Mouse (Mus musculus): ENCODE data around the gene Gm20388. TPM values are rescaled to one million over a fixed set of nuclear protein-coding genes. Genes with fewer than 3 reads are reported as not detected.
"Not testable (repeated sequence)": the region's sequence is repeated elsewhere in the genome, so short reads cannot be mapped to it uniquely, and the experiment has no call there.

The Gm20388 gene
- total and polyA plus RNA-seq, 2 experiments from 2014 or later, result 51.3 TPM; not detected in 1

- DNase-seq (no peak), ATAC-seq (no peak)
- Histone ChIP-seq H3K4me3 (ENCODE audit: low read depth, low read length) (no peak overlapping the region), H3K4me1 (ENCODE audit: insufficient read depth) (peaks cover 22% of the 10 kb centered on the region), H3K36me3 (ENCODE audit: insufficient read depth) (no peaks in the 10 kb centered on the region; the same call in 1 of the 2 replicates), H3K9ac (no peak overlapping the region), H3K27ac (ENCODE audit: low read depth, low read length) (no peak overlapping the region), H3K4me2 (ENCODE audit: low read depth) (no peak overlapping the region), H3K9me3 (ENCODE audit: low read length) (no peaks in the 10 kb centered on the region), H3K27me3 (ENCODE audit: insufficient read depth, low read length) (no peaks in the 10 kb centered on the region)
- no peak for TF ChIP-seq CTCF (IDR thresholded peaks at IDR 0.05; ENCODE audit: low read depth)
- 87% methylated on average over 3 of the region's 3 CpGs for WGBS
These were observed 3133.3 kb downstream of the Gm20388 start for GRCm38 (mm10) chr8:123043941-123044340.

GRCm38 (mm10) chr8:123044743-123045425, 3134.2 kb downstream of the Gm20388 start:
- H3K4me1 ChIP-seq (ENCODE audit: insufficient read depth), result peaks cover 14% of the 10 kb centered on the region
- H3K36me3 ChIP-seq (ENCODE audit: insufficient read depth); H3K27me3 ChIP-seq (ENCODE audit: insufficient read depth, low read length); H3K9ac ChIP-seq; ATAC-seq; H3K9me3 ChIP-seq (ENCODE audit: low read length); H3K4me2 ChIP-seq (ENCODE audit: low read depth); H3K4me3 ChIP-seq (ENCODE audit: low read depth, low read length); DNase-seq; H3K27ac ChIP-seq (ENCODE audit: low read depth, low read length): not testable (repeated sequence)
- 96% methylated on average over 22 of the region's 23 CpGs for WGBS

- ATAC-seq (no peak), DNase-seq (no peak)
- H3K4me3 ChIP-seq (ENCODE audit: low read depth, low read length), result no peak overlapping the region
- H3K27me3 ChIP-seq (ENCODE audit: insufficient read depth, low read length), result no peaks in the 10 kb centered on the region
- no peak for TF ChIP-seq CTCF (IDR thresholded peaks at IDR 0.05; ENCODE audit: low read depth)
- no peaks in the 10 kb centered on the region; the same call in 1 of the 2 replicates for H3K36me3 ChIP-seq (ENCODE audit: insufficient read depth)
- 0 out of 2 replicates have a peak, but pooled peaks cover 5% of the 10 kb centered on the region for H3K4me1 ChIP-seq (ENCODE audit: insufficient read depth)
- H3K4me2 ChIP-seq (ENCODE audit: low read depth), result no peak overlapping the region
- 86% methylated on average over 4 of the region's 4 CpGs for WGBS
- H3K9ac ChIP-seq, result no peak overlapping the region
- H3K27ac ChIP-seq (ENCODE audit: low read depth, low read length), result no peak overlapping the region
- H3K9me3 ChIP-seq (ENCODE audit: low read length), result no peaks in the 10 kb centered on the region
These were observed 3136.1 kb downstream of the Gm20388 start for GRCm38 (mm10) chr8:123046706-123047105.

- no peak for TF ChIP-seq CTCF (IDR thresholded peaks at IDR 0.05; ENCODE audit: low read depth)
- Histone ChIP-seq H3K4me2 (ENCODE audit: low read depth) (no peak overlapping the region), H3K4me1 (ENCODE audit: insufficient read depth) (0 out of 2 replicates have a peak, but pooled peaks cover 5% of the 10 kb centered on the region), H3K4me3 (ENCODE audit: low read depth, low read length) (no peak overlapping the region), H3K27ac (ENCODE audit: low read depth, low read length) (no peak overlapping the region), H3K27me3 (ENCODE audit: insufficient read depth, low read length) (no peaks in the 10 kb centered on the region), H3K9ac (no peak overlapping the region), H3K36me3 (ENCODE audit: insufficient read depth) (no peaks in the 10 kb centered on the region; the same call in 1 of the 2 replicates), H3K9me3 (ENCODE audit: low read length) (no peaks in the 10 kb centered on the region)
- no peak for DNase-seq
- ATAC-seq, result no peak
- WGBS, result 90% methylated on average over 7 of the region's 7 CpGs
These were observed 3137.2 kb downstream of the Gm20388 start for GRCm38 (mm10) chr8:123047827-123048226.

- 84% methylated on average over 7 of the region's 7 CpGs for WGBS
- TF ChIP-seq CTCF (IDR thresholded peaks at IDR 0.05; ENCODE audit: low read depth), result no peak
- no peak overlapping the region for H3K4me2 ChIP-seq (ENCODE audit: low read depth)
These were observed 3137.8 kb downstream of the Gm20388 start for GRCm38 (mm10) chr8:123048402-123048801.

GRCm38 (mm10) chr8:123051458-123051857, 3140.8 kb downstream of the Gm20388 start:
- Histone ChIP-seq H3K4me3 (ENCODE audit: low read depth, low read length) (no peak overlapping the region), H3K9me3 (ENCODE audit: low read length) (no peaks in the 10 kb centered on the region), H3K4me2 (ENCODE audit: low read depth) (no peak overlapping the region), H3K4me1 (ENCODE audit: insufficient read depth) (no peaks in the 10 kb centered on the region), H3K27ac (ENCODE audit: low read depth, low read length) (no peak overlapping the region), H3K9ac (no peak overlapping the region), H3K36me3 (ENCODE audit: insufficient read depth) (no peaks in the 10 kb centered on the region), H3K27me3 (ENCODE audit: insufficient read depth, low read length) (no peaks in the 10 kb centered on the region)
- TF ChIP-seq CTCF (IDR thresholded peaks at IDR 0.05; ENCODE audit: low read depth), result no peak
- ATAC-seq, result no peak
- WGBS, result 77% methylated on average over 5 of the region's 5 CpGs
- DNase-seq, result no peak

More at GRCm38 (mm10) chr8:123048402-123048801, 3137.8 kb downstream of the Gm20388 start:
- Histone ChIP-seq H3K36me3 (ENCODE audit: insufficient read depth) (no peaks in the 10 kb centered on the region; the same call in 1 of the 2 replicates), H3K4me1 (ENCODE audit: insufficient read depth) (0 out of 2 replicates have a peak, but pooled peaks cover 1% of the 10 kb centered on the region), H3K4me3 (ENCODE audit: low read depth, low read length) (no peak overlapping the region), H3K27ac (ENCODE audit: low read depth, low read length) (no peak overlapping the region), H3K9ac (no peak overlapping the region), H3K9me3 (ENCODE audit: low read length) (no peaks in the 10 kb centered on the region), H3K27me3 (ENCODE audit: insufficient read depth, low read length) (no peaks in the 10 kb centered on the region)
- no peak for ATAC-seq
- no peak for DNase-seq

GRCm38 (mm10) chr8:123062721-123063120, 3152.1 kb downstream of the Gm20388 start, which contains the start of gene Spg7:
Gene Spg7, plus strand, starts transcription at chr8:123062942.
- TF ChIP-seq CTCF (IDR thresholded peaks at IDR 0.05; ENCODE audit: low read depth), result no peak
- no peak for ATAC-seq
- no peak within 1 kb of the TSS for H3K9ac ChIP-seq

More at GRCm38 (mm10) chr8:123062721-123063120, 3152.1 kb downstream of the Gm20388 start, which contains the start of gene Spg7:
- Histone ChIP-seq H3K4me1 (ENCODE audit: insufficient read depth) (peaks cover 15% of the 10 kb centered on the region), H3K9me3 (ENCODE audit: low read length) (no peaks in the 10 kb centered on the region), H3K27me3 (ENCODE audit: insufficient read depth, low read length) (no peaks in the 10 kb centered on the region), H3K27ac (ENCODE audit: low read depth, low read length) (no peak within 1 kb of the TSS), H3K36me3 (ENCODE audit: insufficient read depth) (no peaks in the 10 kb centered on the region), H3K4me3 (ENCODE audit: low read depth, low read length) (no peak within 1 kb of the TSS), H3K4me2 (ENCODE audit: low read depth) (no peak within 1 kb of the TSS)
- no peak for DNase-seq
- 77% methylated on average over 7 of the region's 7 CpGs for WGBS

Data from forebrain, postnatal 0 days (tissue).